Comparison of ENCODE assay signal across 7 mouse cellular contexts in genomic region chr14:25565344-25566088, GRCm38 (mm10).
DNase-seq lines count a peak whose midpoint lies in the region; ATAC-seq lines count a peak whose summit lies in the region.

No protein-coding gene starts in this region.

- H3K27me3 ChIP-seq in embryonic facial prominence, embryonic 10.5 days (replicated peaks; ENCODE audit: low read depth, poor library complexity, severe bottlenecking) = no peaks in the 10 kb centered on the region
- H3K27me3 ChIP-seq in midbrain, embryonic 12.5 days = no peaks in the 10 kb centered on the region

- H3K27ac ChIP-seq in embryonic facial prominence, embryonic 10.5 days (replicated peaks) = peak overlapping the region; percentile 51
- peak overlapping the region; percentile 71 for H3K27ac ChIP-seq in midbrain, embryonic 12.5 days (replicated peaks)

- WGBS in embryonic facial prominence, embryonic 10.5 days = 39% methylated on average over 11 of the region's 11 CpGs
- 35% methylated on average over 11 of the region's 11 CpGs for WGBS in midbrain, embryonic 12.5 days

- intact Hi-C loops in left cerebral cortex, postnatal 4 days (cut with DNase I) = loop anchor here (2.0 to 10.0 kb wide), 2 partner anchors 451 to 1065 kb away; no protein-coding TSS in a partner anchor

- peak; percentile 57 for ATAC-seq in midbrain, embryonic 12.5 days (ENCODE audit: low FRiP score, low read depth)

- no peak overlapping the region for H3K4me2 ChIP-seq in midbrain, embryonic 12.5 days (replicated peaks)

- DNase-seq in adrenal gland, postnatal 14 days = peak; percentile 93
- DNase-seq in embryonic facial prominence, embryonic 10.5 days (ENCODE audit: low spot score) = peak; percentile 84
- peak; percentile 98 for DNase-seq in heart, adult 11 months
- peak; percentile 85 for DNase-seq in kidney, adult 11 months
- DNase-seq in left cerebral cortex, postnatal 4 days = peak; percentile 90
- peak; percentile 68 for DNase-seq in skeletal muscle tissue, adult 2 months (ENCODE audit: low read depth, low spot score)

- no peaks in the 10 kb centered on the region for H3K9me3 ChIP-seq in embryonic facial prominence, embryonic 10.5 days
- H3K9me3 ChIP-seq in midbrain, embryonic 12.5 days = no peaks in the 10 kb centered on the region

- no peak overlapping the region; the same call in 1 of the 2 replicates for H3K9ac ChIP-seq in midbrain, embryonic 12.5 days (replicated peaks)

- peaks cover 59% of the 10 kb centered on the region for H3K4me1 ChIP-seq in embryonic facial prominence, embryonic 10.5 days
- peaks cover 33% of the 10 kb centered on the region for H3K4me1 ChIP-seq in midbrain, embryonic 12.5 days

- no peak overlapping the region for H3K4me3 ChIP-seq in embryonic facial prominence, embryonic 10.5 days
- no peak overlapping the region for H3K4me3 ChIP-seq in midbrain, embryonic 12.5 days

- H3K36me3 ChIP-seq in embryonic facial prominence, embryonic 10.5 days (replicated peaks) = peaks cover 58% of the 10 kb centered on the region
- H3K36me3 ChIP-seq in midbrain, embryonic 12.5 days = peaks cover 22% of the 10 kb centered on the region
